Mouse (Mus musculus) liver, embryonic 16.5 days (tissue): ENCODE measurements around the gene Sdk1. TPM values are rescaled to one million over a fixed set of nuclear protein-coding genes. Genes with fewer than 3 reads are reported as not detected.

Experiments used
- ATAC-seq: fragments of 200-750 bp; cut with Nextera tagmentation; 2 replicates; pipeline ENCODE4 v1.8.0; 2017; ENCODE audit warnings: low read depth, mild to moderate bottlenecking, moderate number of reproducible peaks, moderate library complexity
- H3K27ac ChIP-seq: fragments of 300-500 bp; sonication (generic); 2 replicates; pipeline ENCODE4 v1.5.1; 2014; ENCODE audit warnings: mild to moderate bottlenecking, low read length
- H3K27me3 ChIP-seq: fragments of 300-500 bp; sonication (generic); 2 replicates; pipeline ENCODE4 v1.6.1; 2014; ENCODE audit warnings: low read depth, low read length, mixed read lengths; ENCODE audit not compliant: control insufficient read depth, insufficient read depth
- H3K36me3 ChIP-seq: fragments of 300-500 bp; sonication (generic); 2 replicates; pipeline ENCODE4 v1.6.1; 2014; ENCODE audit warnings: mild to moderate bottlenecking; ENCODE audit not compliant: control insufficient read depth, insufficient read depth
- H3K4me1 ChIP-seq: fragments of 300-500 bp; sonication (generic); 2 replicates; pipeline ENCODE4 v1.6.1; 2014; ENCODE audit warnings: low read depth, low read length, mixed read lengths; ENCODE audit not compliant: control insufficient read depth
- H3K4me2 ChIP-seq: fragments of 300-500 bp; sonication (generic); 2 replicates; pipeline ENCODE4 v1.6.1; 2014; ENCODE audit warnings: low read depth, low read length, mixed read lengths
- H3K4me3 ChIP-seq: fragments of 300-500 bp; sonication (generic); 2 replicates; pipeline ENCODE4 v1.5.1; 2014; ENCODE audit warnings: low read depth, mild to moderate bottlenecking, low read length
- H3K9ac ChIP-seq: fragments of 300-500 bp; sonication (generic); 2 replicates; pipeline ENCODE4 v1.6.1; 2014; ENCODE audit warnings: low read depth, low read length
- H3K9me3 ChIP-seq: fragments of 300-500 bp; sonication (generic); replicated peaks from 2 replicates; pipeline ENCODE4 v1.6.1; 2016; ENCODE audit warnings: low read length; ENCODE audit not compliant: control insufficient read depth
- WGBS: fragments of 180-500 bp; shearing (Covaris S2); extraction: QIAGEN DNeasy Blood & Tissue Kit; methylation state at CpG from one replicate; pipeline ENCODE4 v1.1.7; 2014; ENCODE audit not compliant: insufficient replicate concordance; 5-methylcytosine and 5-hydroxymethylcytosine counted together
- polyA plus RNA-seq: library from polyadenylated mRNA; unstranded; fragments of >200 nt; fragmentation: Nextera tagmentation; extraction: Ambion mirVana; gene quantifications from 2 replicates; pipeline ENCODE4 v1.2.1, GENCODE M21; 2015

Gene Sdk1
- polyA plus RNA-seq, 1 experiment from 2014 or later, result 0.22 TPM

DNA sequence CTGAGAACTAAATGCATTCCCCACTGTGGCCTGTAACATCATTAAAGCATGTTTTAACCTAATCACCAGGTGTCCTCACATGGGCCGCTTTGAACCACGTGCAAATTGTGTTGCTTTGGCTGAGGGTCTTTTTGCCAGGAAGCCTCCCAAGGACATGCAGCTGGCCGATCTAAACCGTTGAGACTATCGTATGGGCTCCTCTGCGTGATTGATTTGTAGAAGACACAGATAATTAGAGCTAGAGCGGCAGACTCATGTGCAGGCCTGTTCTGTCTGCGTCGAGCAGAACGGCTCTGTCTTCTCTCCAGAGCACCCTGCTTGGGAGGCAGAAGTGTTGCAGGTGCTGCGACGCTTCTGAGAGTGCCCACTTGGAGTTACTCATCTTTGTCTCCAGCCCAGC, 453.6 kb downstream of the Sdk1 start:
- H3K36me3 ChIP-seq, result no peaks in the 10 kb centered on the region
- no peak overlapping the region for H3K4me3 ChIP-seq
- H3K9ac ChIP-seq, result no peak overlapping the region
- no peak for ATAC-seq
- H3K9me3 ChIP-seq, result no peaks in the 10 kb centered on the region
- H3K4me2 ChIP-seq, result no peak overlapping the region
- H3K27ac ChIP-seq, result no peak overlapping the region
- 62% methylated on average over 12 of the region's 12 CpGs for WGBS
- H3K4me1 ChIP-seq, result no peaks in the 10 kb centered on the region
- H3K27me3 ChIP-seq, result no peaks in the 10 kb centered on the region

DNA sequence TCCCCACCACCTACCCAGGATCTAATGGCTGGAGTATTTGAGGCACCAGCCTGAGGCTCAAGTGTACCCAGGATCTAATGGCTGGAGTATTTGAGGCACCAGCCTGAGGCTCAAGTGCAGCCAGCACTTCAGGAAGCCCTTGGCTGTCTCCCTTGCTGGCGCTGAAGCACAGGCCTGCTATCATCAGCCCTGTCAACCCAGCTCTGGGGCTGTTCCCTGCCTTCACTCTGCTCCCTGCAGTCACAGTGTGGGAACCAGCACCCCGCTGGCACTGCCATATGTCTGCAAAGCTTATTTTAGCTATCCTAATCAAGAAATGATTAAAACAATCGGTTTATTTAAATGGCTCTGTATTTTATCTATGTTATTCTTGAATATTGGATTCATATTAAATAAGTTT, 457.1 kb downstream of the Sdk1 start:
- H3K36me3 ChIP-seq, result no peaks in the 10 kb centered on the region
- H3K27ac ChIP-seq, result no peak overlapping the region
- 33% methylated on average over 3 of the region's 3 CpGs for WGBS
- H3K27me3 ChIP-seq, result no peaks in the 10 kb centered on the region
- no peak for ATAC-seq
- no peak overlapping the region for H3K4me3 ChIP-seq
- no peak overlapping the region for H3K9ac ChIP-seq
- no peaks in the 10 kb centered on the region for H3K9me3 ChIP-seq
- no peaks in the 10 kb centered on the region for H3K4me1 ChIP-seq
- H3K4me2 ChIP-seq, result no peak overlapping the region

DNA sequence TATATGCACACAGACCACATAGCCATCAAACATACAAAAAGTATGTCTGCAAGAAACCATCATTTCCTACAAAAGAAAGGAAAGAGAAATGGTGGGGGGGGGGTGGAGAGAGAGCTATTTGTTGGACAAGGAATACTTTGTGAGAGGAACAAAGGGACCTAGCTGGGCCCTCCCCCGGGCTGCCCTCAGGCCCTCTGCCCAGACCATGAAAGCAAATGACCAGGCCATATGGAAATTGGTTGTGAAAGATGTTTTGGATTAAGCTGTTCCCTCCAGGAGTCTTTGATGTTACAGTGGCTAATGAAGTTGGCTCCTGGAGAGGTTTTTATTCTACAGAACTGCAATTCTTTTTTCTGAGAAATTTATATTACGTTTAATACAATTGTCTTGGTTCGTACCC, 479.5 kb downstream of the Sdk1 start:
- H3K36me3 ChIP-seq, result no peaks in the 10 kb centered on the region
- no peak overlapping the region for H3K4me2 ChIP-seq
- no peaks in the 10 kb centered on the region for H3K27me3 ChIP-seq
- H3K27ac ChIP-seq, result no peak overlapping the region
- ATAC-seq, result no peak
- WGBS, result 60% methylated on average over 3 of the region's 3 CpGs
- no peak overlapping the region for H3K4me3 ChIP-seq
- no peaks in the 10 kb centered on the region for H3K9me3 ChIP-seq
- no peaks in the 10 kb centered on the region for H3K4me1 ChIP-seq
- no peak overlapping the region for H3K9ac ChIP-seq

DNA sequence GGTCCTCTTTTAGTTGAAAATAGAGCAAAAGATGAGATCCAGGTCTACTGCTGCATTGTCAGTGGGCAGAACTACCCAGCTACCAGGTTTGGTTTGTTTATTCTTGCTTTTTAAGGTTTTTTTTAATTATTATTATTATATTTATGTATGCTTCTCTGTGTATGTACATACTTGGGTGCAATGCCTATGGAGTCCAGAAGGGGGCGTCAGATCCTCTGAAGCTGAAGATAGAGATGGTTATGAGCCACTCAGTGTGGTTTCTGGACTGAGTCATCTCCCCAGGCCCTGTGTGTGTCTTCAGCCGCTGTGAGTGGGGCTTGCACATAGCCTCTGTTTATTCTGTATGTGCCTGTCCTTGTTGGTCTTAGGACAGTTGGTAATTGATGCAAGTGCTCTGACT, 486.7 kb downstream of the Sdk1 start:
- no peaks in the 10 kb centered on the region for H3K9me3 ChIP-seq
- no peak overlapping the region for H3K4me2 ChIP-seq
- H3K4me3 ChIP-seq, result no peak overlapping the region
- no peak for ATAC-seq
- no peaks in the 10 kb centered on the region for H3K36me3 ChIP-seq
- H3K27ac ChIP-seq, result no peak overlapping the region
- 46% methylated on average over 2 of the region's 2 CpGs for WGBS
- H3K9ac ChIP-seq, result no peak overlapping the region
- no peaks in the 10 kb centered on the region for H3K4me1 ChIP-seq
- no peaks in the 10 kb centered on the region for H3K27me3 ChIP-seq

DNA sequence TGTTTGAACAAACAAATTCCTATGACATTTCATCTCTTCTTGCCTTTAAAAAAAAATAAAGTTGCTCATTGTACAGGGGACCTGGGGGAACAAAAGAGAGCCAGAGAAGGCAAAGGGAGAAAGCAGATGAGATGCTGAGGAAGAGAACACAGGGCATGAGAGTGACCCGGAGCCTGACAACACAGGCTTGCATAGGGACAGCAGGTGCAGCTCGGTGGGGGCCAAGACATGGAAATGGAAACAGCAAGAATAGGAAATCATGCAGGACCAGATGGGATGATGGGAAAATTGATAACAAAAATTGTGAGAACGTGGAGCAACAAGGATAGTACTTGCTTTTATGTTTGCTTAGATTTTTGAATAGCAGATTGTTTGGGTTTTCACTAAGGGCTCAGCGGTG, 488.7 kb downstream of the Sdk1 start:
- H3K9me3 ChIP-seq, result no peaks in the 10 kb centered on the region
- no peak overlapping the region for H3K4me2 ChIP-seq
- no peak overlapping the region for H3K4me3 ChIP-seq
- H3K9ac ChIP-seq, result no peak overlapping the region
- WGBS, result 60% methylated on average over 4 of the region's 4 CpGs
- H3K4me1 ChIP-seq, result no peaks in the 10 kb centered on the region
- no peaks in the 10 kb centered on the region for H3K36me3 ChIP-seq
- no peaks in the 10 kb centered on the region for H3K27me3 ChIP-seq
- H3K27ac ChIP-seq, result no peak overlapping the region
- no peak for ATAC-seq

DNA sequence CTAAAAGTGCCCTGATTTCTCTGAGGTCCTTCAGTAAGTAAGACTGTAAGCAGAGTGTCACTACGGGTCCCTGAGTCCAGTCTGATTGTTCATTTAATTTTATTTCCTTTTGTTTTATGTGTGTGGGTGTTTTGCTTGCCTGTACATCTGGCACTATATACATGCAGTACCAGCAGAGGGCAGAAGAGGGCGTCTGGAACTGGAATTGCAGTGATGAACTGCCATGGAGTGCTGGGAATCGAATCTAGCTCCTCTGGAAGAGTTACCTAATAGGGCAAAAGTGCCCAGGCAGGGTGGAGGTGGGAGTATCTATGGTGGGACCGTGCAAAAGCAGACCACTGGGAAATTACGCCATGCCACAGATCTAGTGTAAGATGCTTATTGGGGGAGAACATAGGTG, 497.4 kb downstream of the Sdk1 start:
- Histone ChIP-seq H3K9me3 (no peaks in the 10 kb centered on the region; the same call in 1 of the 2 replicates), H3K36me3 (no peaks in the 10 kb centered on the region), H3K4me3 (no peak overlapping the region), H3K4me1 (no peaks in the 10 kb centered on the region), H3K9ac (no peak overlapping the region), H3K27me3 (no peaks in the 10 kb centered on the region), H3K4me2 (no peak overlapping the region), H3K27ac (no peak overlapping the region)
- ATAC-seq, result no peak
- 41% methylated on average over 5 of the region's 5 CpGs for WGBS

DNA sequence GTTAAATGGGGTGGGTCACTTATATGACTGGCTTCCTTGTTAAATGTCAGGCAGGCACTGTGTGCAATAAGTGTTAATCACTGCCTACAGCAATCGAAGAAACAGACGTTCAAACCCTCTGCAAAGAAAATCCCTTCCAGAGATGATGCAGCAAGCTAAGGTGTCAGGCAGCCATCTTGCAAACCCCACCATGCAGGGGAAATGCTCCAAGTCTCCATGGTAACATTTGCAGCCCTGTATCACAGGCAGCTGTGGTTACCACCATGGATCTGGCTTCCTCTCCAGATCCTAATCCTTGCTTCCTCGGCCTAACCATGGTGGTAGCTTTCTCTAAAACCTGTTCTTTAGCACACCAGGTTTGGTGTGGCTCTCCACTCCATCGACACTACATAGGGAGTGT, 507.5 kb downstream of the Sdk1 start:
- no peak for ATAC-seq
- no peak overlapping the region for H3K9ac ChIP-seq
- no peaks in the 10 kb centered on the region for H3K4me1 ChIP-seq
- H3K27me3 ChIP-seq, result no peaks in the 10 kb centered on the region
- H3K9me3 ChIP-seq, result no peaks in the 10 kb centered on the region
- H3K27ac ChIP-seq, result no peak overlapping the region
- H3K4me3 ChIP-seq, result no peak overlapping the region
- WGBS, result 48% methylated on average over 4 of the region's 4 CpGs
- H3K4me2 ChIP-seq, result no peak overlapping the region
- H3K36me3 ChIP-seq, result no peaks in the 10 kb centered on the region

DNA sequence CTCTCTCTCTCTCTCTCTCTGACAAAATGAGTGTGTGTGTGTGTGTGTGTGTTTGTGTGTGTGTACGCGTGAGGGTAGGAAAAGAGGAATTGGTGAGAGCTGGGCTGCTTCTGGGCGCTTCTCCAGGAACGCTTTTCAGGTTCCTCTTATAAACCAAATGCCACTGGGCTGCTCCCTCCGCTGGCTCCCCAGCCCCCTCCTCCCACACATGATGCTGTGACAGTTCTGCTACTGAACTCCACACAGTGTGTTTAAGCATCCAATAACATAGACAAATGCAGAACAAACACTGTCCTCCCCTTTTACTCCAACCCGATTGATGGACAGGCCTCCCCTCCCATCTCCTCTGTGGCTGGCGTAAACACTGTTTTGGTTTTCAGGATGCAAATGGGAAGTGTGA, 513.0 kb downstream of the Sdk1 start:
- H3K4me2 ChIP-seq, result no peak overlapping the region
- 15% methylated on average over 7 of the region's 7 CpGs for WGBS
- H3K27ac ChIP-seq, result no peak overlapping the region
- no peak for ATAC-seq
- no peaks in the 10 kb centered on the region for H3K4me1 ChIP-seq
- H3K4me3 ChIP-seq, result no peak overlapping the region
- no peaks in the 10 kb centered on the region for H3K36me3 ChIP-seq
- no peak overlapping the region for H3K9ac ChIP-seq
- H3K27me3 ChIP-seq, result no peaks in the 10 kb centered on the region
- H3K9me3 ChIP-seq, result no peaks in the 10 kb centered on the region

DNA sequence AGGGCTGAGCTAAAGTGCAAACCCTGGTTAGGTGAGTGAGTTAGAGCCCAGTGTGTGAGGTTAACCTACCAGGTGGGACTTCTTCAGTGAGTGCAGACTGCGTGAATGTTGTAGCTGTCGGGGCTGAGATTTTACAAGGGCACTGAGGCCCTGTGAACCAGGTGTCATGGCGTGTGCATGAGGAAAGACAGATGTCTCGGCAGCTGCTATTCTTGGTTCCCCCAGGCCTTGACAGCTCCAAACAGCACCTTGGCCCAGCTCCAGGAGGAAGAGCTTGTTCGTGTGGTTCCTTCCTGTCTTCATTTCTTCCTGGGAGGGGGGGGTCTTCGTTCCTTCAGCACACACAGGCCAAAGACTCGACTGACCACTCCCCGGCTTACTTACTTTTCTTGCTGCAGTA, 517.6 kb downstream of the Sdk1 start:
- no peak overlapping the region for H3K9ac ChIP-seq
- no peaks in the 10 kb centered on the region for H3K27me3 ChIP-seq
- H3K4me3 ChIP-seq, result no peak overlapping the region
- no peaks in the 10 kb centered on the region for H3K4me1 ChIP-seq
- H3K9me3 ChIP-seq, result no peaks in the 10 kb centered on the region
- H3K27ac ChIP-seq, result no peak overlapping the region
- no peaks in the 10 kb centered on the region for H3K36me3 ChIP-seq
- WGBS, result 46% methylated on average over 8 of the region's 8 CpGs
- ATAC-seq, result no peak
- no peak overlapping the region for H3K4me2 ChIP-seq

DNA sequence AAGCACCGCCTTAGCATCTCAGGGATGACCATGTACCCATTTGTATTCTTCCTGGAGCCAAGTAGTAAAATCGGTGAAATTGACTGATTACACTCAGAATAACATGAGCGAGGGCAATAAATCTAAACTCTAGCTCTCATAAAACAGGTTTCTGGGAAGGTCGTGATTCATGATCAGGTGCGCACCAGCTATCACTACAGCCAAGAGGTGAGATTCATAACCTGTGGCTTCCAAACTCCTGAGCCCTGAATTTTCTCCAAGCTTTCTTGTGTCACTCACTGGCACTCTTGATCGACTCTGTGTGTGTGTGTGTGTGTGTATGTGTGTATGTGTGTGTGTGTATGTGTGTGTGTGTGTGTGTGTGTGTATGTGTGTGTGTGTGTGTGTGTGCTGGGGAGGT, 522.8 kb downstream of the Sdk1 start:
- Histone ChIP-seq H3K4me2 (no peak overlapping the region), H3K4me1 (no peaks in the 10 kb centered on the region), H3K4me3 (no peak overlapping the region), H3K9ac (no peak overlapping the region), H3K36me3 (no peaks in the 10 kb centered on the region), H3K27me3 (no peaks in the 10 kb centered on the region), H3K27ac (no peak overlapping the region), H3K9me3 (no peaks in the 10 kb centered on the region)
- ATAC-seq, result no peak
- 64% methylated on average over 6 of the region's 6 CpGs for WGBS
